Mouse (Mus musculus) small intestine, adult 2 months (tissue): Measurements from ENCODE around the gene Rims3. TPM values are rescaled to one million over a fixed set of nuclear protein-coding genes. Genes with fewer than 3 reads are reported as not detected.

ENCODE experiments used
- H3K27ac ChIP-seq: fragments of 200-500 bp; 2 replicates; pipeline ENCODE4 v1.5.1; 2012; ENCODE audit warnings: low read depth, low read length, control low read depth, inconsistent platforms; ENCODE audit not compliant: insufficient read depth
- H3K27me3 ChIP-seq: fragments of 200-500 bp; 2 replicates; pipeline ENCODE4 v1.6.1; 2012; ENCODE audit warnings: mild to moderate bottlenecking, moderate library complexity, low read length, inconsistent platforms; ENCODE audit not compliant: control insufficient read depth, insufficient read depth
- H3K36me3 ChIP-seq: fragments of 200-500 bp; 2 replicates; pipeline ENCODE4 v1.6.1; 2012; ENCODE audit warnings: mild to moderate bottlenecking, low read length, control low read depth, inconsistent platforms; ENCODE audit not compliant: control insufficient read depth, insufficient read depth
- H3K4me1 ChIP-seq: fragments of 200-500 bp; 2 replicates; pipeline ENCODE4 v1.6.1; 2012; ENCODE audit warnings: low read length, inconsistent platforms, mixed read lengths; ENCODE audit not compliant: control insufficient read depth, insufficient read depth, insufficient read length
- H3K4me3 ChIP-seq: fragments of 200-500 bp; 2 replicates; pipeline ENCODE4 v1.5.1; 2012; ENCODE audit warnings: low read depth, mild to moderate bottlenecking, control low read depth, inconsistent platforms, low read length, moderate library complexity
- CTCF ChIP-seq: fragments of 200-500 bp; IDR thresholded peaks from 2 replicates; pipeline ENCODE4 v1.5.1; 2012; ENCODE audit warnings: low read depth, mild to moderate bottlenecking, control low read depth, inconsistent platforms, low read length, moderate library complexity, mixed read lengths; ENCODE audit not compliant: insufficient replicate concordance, insufficient read length; ENCODE audit errors: extremely low read depth
- POLR2A ChIP-seq: fragments of 200-500 bp; IDR thresholded peaks from 2 replicates; pipeline ENCODE4 v1.6.1; 2012; ENCODE audit warnings: low read depth, mild to moderate bottlenecking, control low read depth, inconsistent platforms, low read length, moderate library complexity
- WGBS: fragments of 180-500 bp; shearing (Covaris S2); methylation state at CpG from one replicate; pipeline ENCODE4 v1.1.7; 2018; 5-methylcytosine and 5-hydroxymethylcytosine counted together
- polyA plus RNA-seq: library from polyadenylated mRNA; depleted of rRNA; stranded (reverse); fragments of >200 nt; gene quantifications from 2 replicates; pipeline ENCODE4 v1.2.3, GENCODE M21; 2012

Rims3 gene
- polyA plus RNA-seq, 1 experiment = 0.51 TPM

GRCm38 (mm10) chr4:120868246-120868645, 13.6 kb downstream of the Rims3 start:
- Histone ChIP-seq H3K27me3 (no peaks in the 10 kb centered on the region), H3K36me3 (no peaks in the 10 kb centered on the region), H3K4me1 (no peaks in the 10 kb centered on the region), H3K4me3 (no peak overlapping the region), H3K27ac (no peak overlapping the region)
- no peak for TF ChIP-seq POLR2A
- no peak for TF ChIP-seq CTCF
- 72% methylated on average over 5 of the region's 5 CpGs for WGBS

GRCm38 (mm10) chr4:120868988-120869387, 14.4 kb downstream of the Rims3 start:
- Histone ChIP-seq H3K27me3 (no peaks in the 10 kb centered on the region), H3K36me3 (no peaks in the 10 kb centered on the region), H3K4me1 (no peaks in the 10 kb centered on the region), H3K4me3 (no peak overlapping the region), H3K27ac (no peak overlapping the region)
- WGBS = 50% methylated on average over 3 of the region's 3 CpGs
- no peak for TF ChIP-seq POLR2A
- TF ChIP-seq CTCF = no peak

- no peak overlapping the region for H3K27ac ChIP-seq
- TF ChIP-seq CTCF (no peak), POLR2A (no peak)
- no peak overlapping the region for H3K4me3 ChIP-seq
- no peaks in the 10 kb centered on the region for H3K4me1 ChIP-seq
- no peaks in the 10 kb centered on the region for H3K36me3 ChIP-seq
- no peaks in the 10 kb centered on the region for H3K27me3 ChIP-seq
- WGBS = 49% methylated on average over 7 of the region's 7 CpGs
Measured at GRCm38 (mm10) chr4:120870262-120870748, 15.7 kb downstream of the Rims3 start.

- TF ChIP-seq CTCF = no peak
- no peak for TF ChIP-seq POLR2A
- no peak overlapping the region for H3K27ac ChIP-seq
- H3K27me3 ChIP-seq = no peaks in the 10 kb centered on the region
- WGBS = 63% methylated on average over 3 of the region's 3 CpGs
- no peak overlapping the region for H3K4me3 ChIP-seq
- no peaks in the 10 kb centered on the region for H3K4me1 ChIP-seq
- H3K36me3 ChIP-seq = no peaks in the 10 kb centered on the region
Measured at GRCm38 (mm10) chr4:120875961-120876360, 21.3 kb downstream of the Rims3 start.

- Histone ChIP-seq H3K27ac (no peak overlapping the region), H3K36me3 (no peaks in the 10 kb centered on the region), H3K4me3 (no peak overlapping the region), H3K4me1 (no peaks in the 10 kb centered on the region), H3K27me3 (no peaks in the 10 kb centered on the region)
- 66% methylated on average over 3 of the region's 3 CpGs for WGBS
- no peak for TF ChIP-seq CTCF
- no peak for TF ChIP-seq POLR2A
Measured at GRCm38 (mm10) chr4:120878728-120879127, 24.1 kb downstream of the Rims3 start.

- Histone ChIP-seq H3K4me1 (no peaks in the 10 kb centered on the region), H3K4me3 (no peak overlapping the region), H3K27me3 (no peaks in the 10 kb centered on the region), H3K36me3 (no peaks in the 10 kb centered on the region), H3K27ac (no peak overlapping the region)
- 24% methylated on average over 4 of the region's 4 CpGs for WGBS
- no peak for TF ChIP-seq POLR2A
- TF ChIP-seq CTCF = no peak
Measured at GRCm38 (mm10) chr4:120879386-120879785, 24.8 kb downstream of the Rims3 start.

- Histone ChIP-seq H3K27me3 (no peaks in the 10 kb centered on the region), H3K27ac (no peak overlapping the region), H3K4me3 (no peak overlapping the region), H3K4me1 (no peaks in the 10 kb centered on the region; the same call in 1 of the 2 replicates), H3K36me3 (no peaks in the 10 kb centered on the region)
- 45% methylated on average over 6 of the region's 6 CpGs for WGBS
- TF ChIP-seq POLR2A = no peak
- no peak for TF ChIP-seq CTCF
Measured at GRCm38 (mm10) chr4:120880731-120881432, 26.3 kb downstream of the Rims3 start.
